Mouse (Mus musculus) heart, adult 18-20 months (tissue): Measurements from ENCODE around the gene Gprc5b. TPM values are rescaled to one million over a fixed set of nuclear protein-coding genes. Genes with fewer than 3 reads are reported as not detected.

ENCODE experiments used
- total RNA-seq, 2 experiments: library from RNA; stranded (reverse); gene quantifications; 2 replicates each; pipeline ENCODE4 v1.2.3; 2021

Gene Gprc5b
- total RNA-seq, 2 experiments from 2014 or later = 10.5 to 13.7 TPM

Other genes starting within 250 kb of the Gprc5b start
- gene Iqck, start 139.5 kb downstream of the Gprc5b start, total RNA-seq = under 1 TPM; 0.10 to 0.59 TPM
- gene Knop1, start 139.0 kb downstream of the Gprc5b start, total RNA-seq = 10 to 100 TPM; 12.3 to 12.6 TPM
- not detected for gene Gpr139, start 189.4 kb upstream of the Gprc5b start, total RNA-seq